Mouse (Mus musculus): ENCODE results near the gene Myo7a. TPM values are rescaled to one million over a fixed set of nuclear protein-coding genes. Genes with fewer than 3 reads are reported as not detected.
A peak's percentile ranks its signal among the peaks of the same experiment; 100 is the strongest.

Myo7a gene
- total RNA-seq (2021), result 1 to 10 TPM; 1.4 to 3.0 TPM
- long read RNA-seq, experiment 1, partial matches to known transcripts, result 4 of 5 reads
- long read RNA-seq, experiment 1, other reads (novel, unspliced or antisense), result 1 of 5 reads
- long read RNA-seq, experiment 2, partial matches to known transcripts, result 2 of 2 reads
- long read RNA-seq, experiment 2, other reads (novel, unspliced or antisense), result 0 of 2 reads

DNA sequence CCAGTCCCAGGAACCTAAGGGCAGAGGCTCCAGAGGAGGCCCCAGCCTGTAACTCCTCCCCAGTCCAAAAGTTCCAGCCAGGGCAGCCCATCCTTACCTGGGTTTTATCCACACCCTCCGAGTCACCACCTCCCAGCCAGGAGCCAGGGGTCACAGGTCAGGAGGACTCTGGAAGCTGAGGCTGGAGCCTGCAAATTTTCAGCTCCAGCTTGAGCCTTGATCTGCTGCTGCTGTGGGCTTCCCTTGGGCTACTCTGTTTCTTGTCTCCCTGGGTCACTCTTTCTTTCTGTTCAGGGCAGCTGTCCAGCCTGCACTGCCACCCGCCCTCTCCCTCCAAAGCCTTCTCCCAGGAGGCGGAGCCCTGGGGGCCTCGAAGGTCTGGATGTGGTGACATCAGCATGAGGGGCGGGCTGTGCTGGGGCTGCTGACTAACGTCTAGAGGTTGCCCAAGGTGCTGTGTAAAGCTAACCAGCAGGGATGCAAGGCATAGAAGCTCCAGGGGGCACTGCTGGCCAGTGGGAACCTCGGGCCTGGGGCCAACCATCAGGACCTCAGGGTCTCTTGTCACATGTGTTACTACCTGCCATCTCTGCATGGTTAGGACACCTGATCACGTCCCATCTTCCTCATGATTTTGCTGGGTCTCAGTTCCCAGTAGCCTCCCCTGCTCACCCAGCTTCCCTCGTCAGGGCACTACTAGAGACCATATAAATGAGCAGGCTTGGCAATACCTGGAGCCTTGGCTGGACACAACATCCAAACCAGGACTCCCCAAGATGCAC, at the start of gene Myo7a:
TSS of gene Myo7a (minus strand) at position 346 of the 782 bp plus-strand sequence.
- Histone ChIP-seq H3K4me3 (peak within 1 kb of the TSS; percentile 46), H3K27ac (peak within 1 kb of the TSS; percentile 38)
- intact Hi-C loops (cut with DNase I), result loop anchor here (1.0 kb wide), 1 partner anchor 16 kb away; no protein-coding TSS in a partner anchor
- DNase-seq, result peak; percentile 50
- no peak for TF ChIP-seq CTCF (IDR thresholded peaks at IDR 0.05)

- peak; percentile 4; the same call in 1 of the 2 replicates for TF ChIP-seq CTCF (IDR thresholded peaks at IDR 0.05)
- intact Hi-C loops (cut with DNase I), result no loop called here
Measured at GRCm38 (mm10) chr7:98164999-98165528, 45.7 kb upstream of the Myo7a start.

DNA sequence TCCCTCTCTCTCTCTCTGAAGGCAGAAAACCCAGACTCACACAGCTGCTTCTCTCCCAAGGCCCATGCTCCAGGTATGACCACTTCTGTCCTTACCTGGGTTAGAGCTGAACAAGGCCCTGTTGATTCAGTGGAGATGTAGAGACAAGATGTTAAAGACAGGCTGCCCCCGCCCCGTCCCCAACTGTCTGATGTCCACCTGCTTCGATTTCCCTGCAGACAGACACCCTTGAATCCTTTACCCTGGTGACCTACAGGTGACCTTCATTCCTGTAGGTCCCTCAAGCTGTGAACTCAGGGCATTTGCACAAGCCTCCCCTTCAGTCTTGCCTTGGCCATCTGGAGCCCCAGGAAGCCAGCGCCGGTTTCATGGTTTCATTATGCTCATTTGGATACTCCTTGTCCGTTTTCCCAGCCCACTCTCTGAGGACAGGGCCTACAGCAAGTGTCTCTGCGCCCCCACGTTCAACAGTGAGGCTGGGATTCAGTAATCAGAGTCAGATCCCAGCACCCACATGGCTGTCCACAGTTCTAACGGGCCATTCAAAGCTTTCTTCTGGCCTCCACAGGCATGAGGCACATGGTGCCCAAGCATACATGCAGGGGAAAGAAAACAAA, 45.2 kb upstream of the Myo7a start:
- no peak for DNase-seq
- H3K4me3 ChIP-seq, result no peak overlapping the region
- TF ChIP-seq CTCF (IDR thresholded peaks at IDR 0.05), result no peak
- intact Hi-C loops (cut with DNase I), result no loop called here
- peak overlapping the region; percentile 81 for H3K27ac ChIP-seq

More at GRCm38 (mm10) chr7:98164999-98165528, 45.7 kb upstream of the Myo7a start:
- DNase-seq, result peak; percentile 63
- peak overlapping the region; percentile 81 for H3K27ac ChIP-seq
- no peak overlapping the region; the same call in 1 of the 2 replicates for H3K4me3 ChIP-seq

GRCm38 (mm10) chr7:98163700-98164099, 44.4 kb upstream of the Myo7a start:
- DNase-seq, result no peak
- intact Hi-C loops (cut with DNase I), result no loop called here
- TF ChIP-seq CTCF (IDR thresholded peaks at IDR 0.05), result no peak
- Histone ChIP-seq H3K4me3 (no peak overlapping the region), H3K27ac (no peak overlapping the region)

DNA sequence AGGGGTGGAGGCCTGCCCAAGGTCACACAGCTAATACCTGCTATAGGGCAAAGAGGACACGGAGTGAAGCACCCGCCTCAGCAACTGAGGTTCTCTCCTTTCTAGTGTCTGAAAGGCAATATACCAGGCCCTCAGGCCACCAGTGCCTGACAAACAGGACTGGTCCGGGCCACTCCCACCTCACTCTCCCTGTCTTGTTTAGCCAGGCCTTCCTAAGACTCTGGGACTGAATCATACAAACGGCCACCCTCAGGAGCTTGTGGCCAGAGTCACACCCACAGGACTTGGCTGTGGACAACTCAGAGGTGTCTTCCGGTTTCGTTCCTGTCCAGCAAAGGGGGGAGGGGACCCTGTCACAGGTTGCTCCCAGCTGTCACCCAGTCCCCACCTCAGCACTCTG, 42.9 kb upstream of the Myo7a start:
- no peak for TF ChIP-seq CTCF (IDR thresholded peaks at IDR 0.05)
- DNase-seq, result no peak
- H3K4me3 ChIP-seq, result no peak overlapping the region
- intact Hi-C loops (cut with DNase I), result no loop called here
- H3K27ac ChIP-seq, result no peak overlapping the region

- intact Hi-C loops (cut with DNase I), result no loop called here
- H3K4me3 ChIP-seq, result no peak overlapping the region
- H3K27ac ChIP-seq, result no peak overlapping the region
- TF ChIP-seq CTCF (IDR thresholded peaks at IDR 0.05), result no peak
- no peak for DNase-seq
Measured at GRCm38 (mm10) chr7:98160041-98160740, 40.9 kb upstream of the Myo7a start.

DNA sequence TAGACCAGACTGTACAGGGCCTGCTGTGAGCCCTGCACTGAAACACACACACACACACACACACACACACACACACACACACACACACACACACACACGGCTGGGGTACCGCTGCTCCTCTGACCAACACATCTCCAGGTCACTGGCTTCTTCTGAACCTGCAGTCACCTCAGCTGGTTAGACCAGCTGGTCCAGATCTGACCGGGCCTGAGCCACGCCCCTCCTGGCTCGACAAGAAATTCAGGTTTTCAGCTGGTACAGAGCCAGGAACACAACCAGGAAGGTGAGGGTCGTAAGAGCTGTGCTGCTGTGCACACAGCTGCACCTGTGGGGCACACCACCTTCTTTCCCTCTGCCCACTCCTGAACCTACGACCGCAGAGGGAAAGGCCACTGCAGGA, 39.2 kb upstream of the Myo7a start:
- DNase-seq, result no peak
- intact Hi-C loops (cut with DNase I), result loop anchor here (5.0 kb wide), 2 partner anchors 34 to 184 kb away; no protein-coding TSS in a partner anchor
- Histone ChIP-seq H3K4me3 (no peak overlapping the region), H3K27ac (no peak overlapping the region)
- TF ChIP-seq CTCF (IDR thresholded peaks at IDR 0.05), result no peak

DNA sequence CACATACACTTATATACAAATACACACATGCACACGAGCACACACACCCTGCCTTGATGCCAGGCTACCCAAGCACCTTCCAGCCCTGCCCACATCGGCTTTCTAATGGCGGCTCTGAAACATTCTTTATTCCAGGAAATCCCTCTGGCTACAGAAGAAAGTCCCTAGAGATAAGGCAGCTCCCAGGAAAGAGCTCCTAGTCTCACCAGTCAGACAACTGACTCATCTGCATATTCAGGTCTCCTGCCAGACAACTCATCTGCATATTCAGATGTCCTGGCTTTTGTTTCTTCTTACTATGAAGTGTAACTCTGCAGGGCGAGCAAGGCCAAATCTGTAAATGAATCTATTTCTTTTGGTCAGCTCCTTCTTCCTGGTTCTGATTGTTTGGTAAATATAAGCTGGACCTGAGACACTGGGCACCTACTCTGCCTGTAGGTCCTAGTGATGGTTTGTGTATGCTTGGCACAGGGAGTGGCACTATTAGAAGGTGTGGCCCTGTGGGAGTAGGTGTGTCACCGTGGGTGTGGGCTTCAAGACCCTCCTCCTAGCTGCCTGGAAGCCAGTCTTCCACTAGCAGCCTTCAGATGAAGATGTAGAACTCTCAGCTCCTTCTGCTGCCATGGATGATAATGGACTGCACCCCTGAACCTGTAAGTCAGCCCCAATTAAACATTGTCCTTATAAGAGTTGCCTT, 38.5 kb upstream of the Myo7a start:
- intact Hi-C loops (cut with DNase I), result loop anchor here (5.0 kb wide), 2 partner anchors 35 to 185 kb away; no protein-coding TSS in a partner anchor
- H3K27ac ChIP-seq, result no peak overlapping the region
- DNase-seq, result no peak
- TF ChIP-seq CTCF (IDR thresholded peaks at IDR 0.05), result no peak
- H3K4me3 ChIP-seq, result no peak overlapping the region

- no peak overlapping the region for H3K27ac ChIP-seq
- no peak for DNase-seq
- intact Hi-C loops (cut with DNase I), result loop anchor here (5.0 kb wide), 2 partner anchors 36 to 186 kb away; no protein-coding TSS in a partner anchor
- no peak overlapping the region for H3K4me3 ChIP-seq
- no peak for TF ChIP-seq CTCF (IDR thresholded peaks at IDR 0.05)
Measured at GRCm38 (mm10) chr7:98156280-98156665, 36.9 kb upstream of the Myo7a start.

- TF ChIP-seq CTCF (IDR thresholded peaks at IDR 0.05), result peak; percentile 76
- intact Hi-C loops (cut with DNase I), result loop anchor here (5.0 kb wide), 2 partner anchors 37 to 187 kb away; no protein-coding TSS in a partner anchor
- peak; percentile 74 for DNase-seq
- no peak overlapping the region for H3K4me3 ChIP-seq
- no peak overlapping the region for H3K27ac ChIP-seq
Measured at GRCm38 (mm10) chr7:98155546-98156279, 36.4 kb upstream of the Myo7a start.

- no peak overlapping the region for H3K27ac ChIP-seq
- no peak for TF ChIP-seq CTCF (IDR thresholded peaks at IDR 0.05)
- no peak for DNase-seq
- H3K4me3 ChIP-seq, result no peak overlapping the region
- intact Hi-C loops (cut with DNase I), result no loop called here
Measured at GRCm38 (mm10) chr7:98153892-98154291, 34.6 kb upstream of the Myo7a start.

All from gastrocnemius, adult 2 months (tissue).